Mouse (Mus musculus): Measurements from ENCODE around the gene Nom1.
A peak's percentile ranks its signal among the peaks of the same experiment; 100 is the strongest.
"Not testable (repeated sequence)": the region's sequence is repeated elsewhere in the genome, so short reads cannot be mapped to it uniquely, and the experiment has no call there.

Gene Nom1

DNA sequence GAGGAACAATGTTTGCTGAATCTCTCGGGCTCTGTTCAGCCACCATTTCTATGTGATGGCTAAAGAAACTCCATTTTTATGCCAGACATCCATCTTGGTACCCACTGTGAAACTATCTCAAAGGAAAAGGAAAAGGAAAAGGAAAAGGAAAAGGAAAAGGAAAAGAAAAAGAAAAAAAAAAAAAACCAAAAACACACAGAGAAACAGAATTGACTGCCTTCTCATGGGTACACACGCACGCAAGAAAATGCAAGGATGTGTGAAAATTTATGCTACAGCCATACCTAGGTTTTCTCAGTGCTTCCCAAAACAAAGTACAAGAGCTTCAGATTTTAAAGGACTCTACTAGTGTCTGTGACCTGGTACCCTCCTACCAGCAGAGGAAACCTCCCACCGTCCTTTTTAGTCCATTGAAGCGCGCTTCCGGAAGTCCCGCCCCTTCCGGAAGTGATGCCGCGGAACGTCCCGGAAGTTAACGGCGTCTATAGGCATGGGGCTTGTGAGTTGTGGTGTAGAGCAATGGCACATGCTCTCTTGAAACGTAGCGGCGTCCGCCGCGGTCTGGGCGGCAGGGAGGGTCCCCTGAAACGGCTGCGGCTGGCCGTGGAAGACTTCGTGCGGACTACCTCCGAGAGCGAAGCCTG is at the start of gene Nom1:
Gene Nom1 (plus strand): TSS at position 437 of the 644 bp plus-strand sequence.
- DNase-seq (ENCODE audit: low spot score) = peak; percentile 80

DNA sequence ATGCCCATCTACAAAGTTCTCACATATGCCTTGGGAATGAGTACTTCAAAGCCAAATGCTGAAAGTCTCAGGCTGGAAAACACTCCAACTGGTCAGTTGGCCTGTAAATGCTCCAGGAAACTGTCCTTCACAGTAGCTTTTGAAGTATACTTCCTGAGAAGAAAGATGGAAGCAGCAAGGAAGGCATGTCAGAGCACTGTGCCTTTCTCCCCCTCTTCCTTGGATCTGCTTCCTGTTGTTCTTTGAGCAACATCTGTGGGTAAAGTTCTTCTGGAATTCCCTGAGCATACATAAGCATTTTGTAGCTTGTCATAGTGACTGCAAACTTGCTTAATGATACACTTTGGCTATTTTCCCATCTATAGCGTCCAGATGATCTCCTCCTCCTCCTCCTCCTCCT is 46.9 kb upstream of the Nom1 start:
- no peak for DNase-seq (ENCODE audit: low spot score)

DNA sequence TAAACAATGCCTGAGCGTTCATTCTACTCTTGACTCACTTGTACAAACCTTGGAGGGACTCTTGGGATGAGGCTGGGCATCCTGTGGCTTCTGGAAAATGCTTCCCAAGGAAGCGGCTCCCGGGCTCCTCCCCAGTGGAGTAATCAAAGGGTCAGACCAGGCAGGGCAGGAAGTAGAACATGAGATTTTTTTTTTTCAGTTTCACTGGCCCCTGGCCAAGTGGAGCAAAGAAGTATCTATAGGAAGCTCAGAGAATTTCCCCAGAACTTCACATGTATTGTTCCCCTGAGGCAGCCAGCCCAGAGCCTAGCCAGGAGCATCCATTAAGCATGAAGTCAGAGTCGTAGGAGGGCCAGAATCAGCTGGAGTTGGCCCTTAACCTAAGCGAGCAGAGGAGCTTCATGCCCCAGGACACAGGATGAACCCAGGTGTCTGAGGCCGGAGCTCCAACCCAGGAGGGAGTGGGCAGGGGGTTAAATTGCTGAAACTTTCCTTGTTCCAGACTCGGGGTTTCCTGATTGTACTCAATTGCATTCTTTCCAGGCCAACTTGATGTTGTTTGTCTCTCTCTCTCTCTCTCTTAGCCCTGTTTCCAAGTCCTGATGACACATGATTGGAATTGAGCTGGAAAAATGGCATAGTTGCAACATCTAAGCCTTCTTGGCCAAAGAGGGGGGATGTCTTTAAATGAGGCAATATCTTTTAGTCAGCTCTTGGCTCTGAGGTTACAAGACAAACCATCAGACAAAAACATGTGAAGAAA is 46.1 kb upstream of the Nom1 start:
- no peak for DNase-seq (ENCODE audit: low spot score)

DNA sequence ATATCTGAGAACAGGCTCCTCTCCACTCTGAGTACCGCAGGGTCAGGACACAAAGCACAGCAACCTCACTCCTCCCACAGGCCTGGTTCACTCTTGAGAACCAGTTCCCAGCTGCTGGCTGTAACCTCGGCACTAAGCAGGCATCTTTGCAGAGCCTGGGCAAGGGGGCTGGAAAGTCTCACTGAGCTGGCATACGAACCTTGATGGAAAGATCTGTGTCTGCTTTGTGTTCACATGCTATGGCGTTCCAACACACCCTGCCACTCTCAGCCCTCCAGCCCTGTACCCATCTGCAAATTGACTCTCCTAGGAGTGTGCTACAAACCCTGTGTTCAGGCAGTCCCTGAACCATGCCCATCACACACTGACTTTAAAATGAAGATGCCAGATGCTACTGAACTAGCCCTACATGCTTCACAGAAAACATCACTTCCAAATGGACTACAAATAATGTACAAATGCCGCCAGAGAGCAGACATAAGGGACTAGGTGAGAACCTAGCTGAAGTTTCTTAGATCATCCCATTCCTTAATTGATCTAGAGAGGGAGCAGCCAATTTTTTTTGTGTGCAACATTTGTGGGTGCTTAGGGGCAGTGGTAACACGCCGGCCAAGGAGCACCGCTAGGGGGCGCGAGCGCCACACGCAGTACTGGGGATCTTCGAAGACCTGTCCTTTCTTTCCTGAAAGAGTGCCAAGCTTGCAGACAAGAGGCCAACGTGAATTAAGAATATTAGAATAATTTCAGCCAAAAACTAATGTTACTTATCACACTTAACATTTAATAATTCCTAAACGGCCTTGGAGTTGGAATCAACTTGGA is 45.3 kb upstream of the Nom1 start:
- peak; percentile 49 for DNase-seq (ENCODE audit: low spot score)

DNA sequence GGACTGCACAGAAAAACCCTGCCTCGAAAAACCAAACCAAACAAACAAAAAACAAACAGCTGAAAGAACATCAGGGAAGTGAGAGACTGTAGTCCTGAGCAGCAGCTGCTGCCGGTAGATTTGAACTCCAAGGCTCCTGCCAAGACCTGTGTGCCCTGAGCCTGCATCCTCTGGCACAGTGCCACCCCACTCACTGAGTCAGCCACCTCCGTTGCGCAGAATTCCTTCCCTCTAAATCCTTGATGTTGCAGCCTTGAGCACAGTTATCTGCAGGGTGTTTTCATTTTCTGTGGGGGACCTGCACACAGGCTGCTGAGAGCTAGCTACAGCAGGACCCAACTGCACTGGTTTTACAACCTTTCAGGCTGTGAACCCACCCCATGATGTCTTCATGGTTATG is 36.0 kb upstream of the Nom1 start:
- DNase-seq (ENCODE audit: low spot score) = no peak

DNA sequence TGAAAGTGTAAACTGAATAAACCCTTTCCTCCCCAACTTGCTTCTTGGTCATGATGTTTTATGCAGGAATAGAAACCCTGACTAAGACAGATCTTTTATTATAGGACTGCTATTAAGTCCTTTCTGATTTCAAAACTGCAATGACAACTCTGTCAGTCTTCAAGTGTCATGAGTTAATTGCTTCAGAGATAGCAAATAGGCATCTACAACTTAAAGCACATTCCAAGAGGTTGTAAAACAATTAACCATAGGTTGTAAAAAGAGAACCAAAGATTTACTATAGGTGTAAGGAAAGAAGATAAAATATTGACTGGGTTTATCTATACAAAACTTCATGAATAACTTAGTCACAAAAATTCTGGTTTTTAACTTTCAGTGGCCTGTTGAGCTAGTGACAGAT is 23.6 kb upstream of the Nom1 start:
- no peak for DNase-seq (ENCODE audit: low spot score)

DNA sequence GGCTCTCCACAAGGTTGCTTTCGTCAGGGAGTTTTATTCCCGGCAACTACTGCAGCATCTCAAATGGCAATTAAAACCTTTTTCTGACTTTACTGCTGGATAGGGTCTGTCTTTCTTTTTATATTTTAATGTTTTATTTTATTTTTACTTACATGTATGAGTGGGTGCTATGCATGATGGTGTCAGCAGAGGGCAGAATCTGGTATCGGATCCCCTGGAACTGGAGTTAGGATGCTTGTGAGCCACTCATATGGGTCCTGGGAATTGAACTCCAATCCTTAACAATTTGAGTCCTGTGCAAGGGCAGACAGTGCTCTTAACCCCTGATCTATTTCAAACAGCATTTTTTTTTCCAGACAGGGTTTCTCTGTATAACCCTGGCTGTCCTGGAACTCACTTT is 21.4 kb upstream of the Nom1 start:
- DNase-seq (ENCODE audit: low spot score) = no peak

DNA sequence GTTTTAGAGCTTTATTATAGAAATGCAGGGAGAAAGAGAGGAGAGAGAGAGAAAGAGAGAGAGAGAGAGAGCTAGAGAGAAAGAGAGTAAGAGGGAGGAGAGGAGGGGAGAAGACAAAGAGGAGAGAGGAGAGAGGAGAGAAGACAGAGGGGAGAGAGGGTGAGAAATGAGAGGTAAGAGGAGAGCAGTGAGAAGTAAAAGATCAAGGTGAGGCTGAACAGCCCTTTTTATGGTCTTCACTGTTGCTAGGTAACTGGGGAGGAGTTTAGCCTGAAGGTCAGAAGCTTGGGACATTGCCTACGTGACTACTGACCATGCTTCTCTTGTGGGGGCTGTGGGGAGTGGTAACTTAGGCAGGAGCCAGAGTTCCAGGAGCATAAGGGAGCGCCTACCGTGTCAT is 11.1 kb upstream of the Nom1 start:
- not testable (repeated sequence) for DNase-seq (ENCODE audit: low spot score)

DNA sequence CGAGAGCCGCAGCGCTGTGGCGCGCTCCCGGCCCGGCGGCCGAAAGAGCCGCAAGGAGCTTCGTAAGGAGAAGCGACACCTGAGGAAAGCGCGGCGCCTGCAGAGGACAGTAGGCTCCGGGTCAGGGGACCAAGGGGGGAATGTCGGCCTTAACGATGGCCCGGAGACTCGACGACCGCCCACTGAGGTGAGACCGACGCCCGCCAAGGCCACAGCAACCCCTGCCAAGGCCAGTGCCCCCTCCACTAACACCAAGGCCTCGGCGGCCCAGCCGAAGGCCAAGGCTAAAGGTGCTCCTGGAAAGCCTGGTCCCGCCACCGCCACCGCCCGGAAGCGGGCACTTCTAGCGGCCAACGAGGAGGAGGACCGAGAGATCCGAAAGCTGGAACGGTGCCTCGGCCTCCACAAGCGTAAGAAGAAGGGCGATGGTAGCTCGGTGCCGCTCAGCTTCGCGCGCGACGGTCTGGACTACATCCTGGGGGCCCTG is 451 bp downstream of the Nom1 start:
- DNase-seq (ENCODE audit: low spot score) = no peak

DNA sequence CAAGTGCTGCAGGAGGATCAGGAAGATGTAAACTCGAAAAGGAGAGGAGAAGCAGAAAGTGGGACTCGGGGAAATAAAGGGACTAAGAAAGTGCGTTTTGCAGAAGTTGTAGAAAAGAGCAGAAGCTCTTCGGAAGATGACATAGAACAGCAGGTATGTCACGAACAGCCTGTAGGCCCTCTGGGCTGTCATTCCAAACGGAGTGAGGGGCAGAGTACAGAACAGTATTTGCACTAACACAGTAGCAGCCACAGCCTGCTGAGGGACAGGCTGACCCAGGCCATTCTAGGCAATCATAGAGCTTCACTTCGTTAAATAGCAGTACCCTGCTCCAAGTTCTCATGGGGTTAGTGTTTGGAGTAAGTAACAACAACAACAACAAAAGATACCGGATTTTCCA is 1.0 kb downstream of the Nom1 start:
- no peak for DNase-seq (ENCODE audit: low spot score)

DNA sequence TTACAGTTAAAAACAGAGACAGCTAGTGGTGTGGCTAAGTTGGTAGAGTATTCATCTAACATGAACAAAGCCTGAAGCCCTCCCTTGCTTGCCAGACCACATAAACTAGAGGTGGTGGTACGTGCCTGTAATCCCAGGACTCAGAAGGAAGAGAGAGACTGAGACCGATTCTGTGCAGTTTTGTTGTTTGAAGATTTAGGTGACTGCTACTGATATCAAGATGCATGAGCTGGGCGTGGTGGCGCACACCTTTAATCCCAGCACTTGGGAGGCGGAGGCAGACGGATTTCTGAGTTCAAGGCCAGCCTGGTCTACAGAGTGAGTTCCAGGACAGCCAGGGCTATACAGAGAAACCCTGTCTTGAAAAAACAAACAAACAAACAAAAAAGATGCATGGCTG is 2.3 kb downstream of the Nom1 start:
- not testable (repeated sequence) for DNase-seq (ENCODE audit: low spot score)

DNA sequence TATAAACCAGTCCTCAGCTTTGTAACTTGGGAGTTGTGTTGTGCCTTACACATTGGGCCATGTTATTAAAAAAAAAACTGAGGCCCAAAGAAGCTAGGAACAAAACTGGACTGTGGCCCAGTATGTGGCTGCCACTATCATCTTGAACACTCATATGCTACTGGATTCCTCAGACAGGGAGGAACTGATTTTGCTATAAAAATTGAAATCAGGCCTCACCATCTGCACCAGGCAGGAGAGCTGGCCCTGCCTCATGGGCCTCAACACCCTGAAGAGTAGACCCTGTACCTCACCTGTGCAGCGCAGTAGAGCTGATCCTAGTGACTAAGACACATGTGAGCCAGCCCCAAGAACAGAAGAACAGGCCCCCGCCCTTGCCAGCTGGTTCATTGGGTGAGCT is 10.8 kb downstream of the Nom1 start:
- DNase-seq (ENCODE audit: low spot score) = no peak

DNA sequence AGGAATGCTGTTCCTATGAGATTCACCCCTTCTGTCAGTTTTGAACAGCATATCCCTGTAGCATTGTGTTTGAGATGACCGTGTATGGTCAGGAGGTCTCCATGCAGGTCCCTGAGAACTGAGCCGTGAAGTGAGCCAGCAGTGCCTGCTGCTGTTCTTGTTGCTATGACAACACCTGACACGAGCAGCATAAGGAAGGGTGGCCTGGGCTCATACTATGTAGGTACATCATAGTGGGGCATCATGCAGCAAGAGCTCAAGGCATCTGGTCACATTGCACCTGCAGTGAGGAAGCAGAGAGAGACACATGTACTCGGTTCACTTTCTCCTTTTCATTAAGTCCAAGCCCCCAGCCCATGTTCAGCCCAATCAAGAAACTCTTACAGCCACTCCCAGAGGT is 17.9 kb downstream of the Nom1 start:
- no peak for DNase-seq (ENCODE audit: low spot score)

DNA sequence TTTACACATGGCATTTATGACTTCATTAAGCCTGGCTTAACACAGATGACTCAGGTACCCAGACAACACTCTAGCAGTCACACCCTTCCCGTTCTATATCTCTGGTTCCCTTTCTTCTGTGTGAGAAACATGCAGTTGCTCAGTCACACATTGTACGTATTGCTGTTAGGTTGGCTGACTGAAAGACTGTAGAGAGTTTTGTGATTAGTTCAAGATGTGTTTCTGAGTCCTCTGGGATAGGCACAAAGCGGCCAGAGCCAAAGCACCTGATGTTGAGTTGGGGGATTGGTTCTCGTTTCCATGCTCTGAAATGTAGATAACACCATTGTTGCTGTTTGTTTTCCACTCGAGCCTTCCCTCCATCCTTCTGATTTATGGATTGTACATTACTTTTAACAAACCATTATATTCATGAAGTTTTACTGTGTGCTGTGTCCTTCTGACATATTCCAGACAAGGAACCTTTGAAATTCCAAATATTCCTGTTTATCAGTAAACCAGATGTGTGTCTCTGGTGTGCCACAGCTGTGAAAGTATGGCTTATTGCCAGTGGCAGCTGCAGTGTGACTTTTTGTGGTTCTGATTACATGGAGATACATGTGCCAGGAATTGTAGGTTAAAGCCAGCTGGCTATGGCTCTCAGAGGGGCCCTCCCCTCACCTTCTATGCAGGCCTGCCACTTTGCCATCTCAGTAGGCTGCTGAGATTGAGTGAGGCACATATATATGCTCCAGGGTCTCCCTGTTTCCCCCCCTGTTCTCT is 22.6 kb downstream of the Nom1 start:
- no peak for DNase-seq (ENCODE audit: low spot score)

DNA sequence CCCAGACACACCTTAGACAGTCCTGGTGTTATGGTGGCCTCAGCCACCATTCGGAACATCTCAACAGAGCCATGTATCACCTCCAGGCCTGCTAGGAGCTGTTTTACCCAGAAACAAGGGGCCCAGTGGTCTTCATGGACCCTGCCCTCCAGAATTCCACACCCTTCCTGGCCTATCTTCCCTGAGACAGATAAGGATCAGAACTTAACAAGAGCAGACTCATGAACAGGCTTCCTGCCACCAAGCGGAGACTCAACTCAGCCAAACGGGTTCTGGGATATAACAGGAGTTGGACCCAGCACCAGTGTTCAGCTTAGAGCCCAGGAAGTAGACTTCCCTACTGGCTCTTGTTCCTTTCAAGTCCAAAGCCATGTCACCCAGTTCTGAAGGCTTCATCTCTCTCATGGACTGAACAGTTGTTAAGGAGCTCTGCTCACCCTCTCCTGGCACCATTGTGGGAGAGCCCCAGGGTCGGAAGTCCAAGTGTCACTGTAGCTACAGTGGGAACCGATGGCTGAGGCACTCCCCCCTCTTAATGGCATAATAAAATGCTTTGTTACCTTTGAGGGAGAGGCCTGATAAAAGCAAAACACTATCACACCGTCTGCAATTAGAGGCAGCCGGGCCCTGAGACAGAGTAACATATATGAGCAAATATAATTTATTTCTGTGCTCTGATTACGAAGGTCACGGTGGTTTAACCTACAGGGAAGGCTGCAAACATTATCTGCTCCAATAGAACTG is 28.7 kb downstream of the Nom1 start:
- DNase-seq (ENCODE audit: low spot score) = no peak

DNA sequence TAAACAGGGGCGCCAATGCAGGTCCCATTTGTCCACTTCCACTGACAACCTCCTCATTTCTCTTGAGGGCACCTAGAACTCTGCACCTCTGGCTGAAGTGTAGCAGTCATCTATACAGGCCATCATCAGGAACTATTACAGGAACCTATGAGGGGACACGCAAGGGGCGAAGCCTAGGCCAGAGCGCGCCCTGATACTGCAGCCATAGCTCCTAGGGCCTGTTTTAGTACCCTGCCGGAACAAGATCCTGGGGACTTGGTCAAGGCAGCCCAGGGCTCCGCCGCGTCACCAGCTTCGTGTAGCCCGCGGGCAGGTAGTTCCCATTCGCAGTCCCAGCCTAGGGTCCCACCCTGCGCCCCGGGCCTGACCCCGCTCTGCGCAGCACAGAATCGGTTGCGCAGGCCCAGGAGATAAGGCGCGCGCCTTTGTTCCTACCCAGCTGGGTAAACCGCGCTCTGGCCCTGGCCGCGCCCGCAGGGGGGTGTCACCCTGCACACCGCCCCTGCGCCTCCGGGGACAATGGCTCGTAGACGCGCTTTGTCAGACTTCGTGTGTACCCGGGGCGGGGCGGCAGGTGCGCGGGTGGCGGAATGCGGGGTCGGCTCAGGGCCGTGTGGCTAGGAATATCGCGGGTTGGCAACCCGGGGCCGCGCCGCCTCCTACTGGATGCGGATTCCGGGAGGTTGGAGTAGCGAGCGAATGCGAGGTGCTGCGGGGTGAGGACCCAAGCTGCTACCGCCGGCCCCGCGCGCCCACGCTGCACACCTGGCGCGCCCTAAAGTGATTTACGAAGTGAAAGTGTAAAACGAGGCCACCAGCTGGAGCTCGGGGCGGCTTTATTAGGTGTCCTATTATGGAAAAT is 33.3 kb downstream of the Nom1 start:
- DNase-seq (ENCODE audit: low spot score) = no peak

DNA sequence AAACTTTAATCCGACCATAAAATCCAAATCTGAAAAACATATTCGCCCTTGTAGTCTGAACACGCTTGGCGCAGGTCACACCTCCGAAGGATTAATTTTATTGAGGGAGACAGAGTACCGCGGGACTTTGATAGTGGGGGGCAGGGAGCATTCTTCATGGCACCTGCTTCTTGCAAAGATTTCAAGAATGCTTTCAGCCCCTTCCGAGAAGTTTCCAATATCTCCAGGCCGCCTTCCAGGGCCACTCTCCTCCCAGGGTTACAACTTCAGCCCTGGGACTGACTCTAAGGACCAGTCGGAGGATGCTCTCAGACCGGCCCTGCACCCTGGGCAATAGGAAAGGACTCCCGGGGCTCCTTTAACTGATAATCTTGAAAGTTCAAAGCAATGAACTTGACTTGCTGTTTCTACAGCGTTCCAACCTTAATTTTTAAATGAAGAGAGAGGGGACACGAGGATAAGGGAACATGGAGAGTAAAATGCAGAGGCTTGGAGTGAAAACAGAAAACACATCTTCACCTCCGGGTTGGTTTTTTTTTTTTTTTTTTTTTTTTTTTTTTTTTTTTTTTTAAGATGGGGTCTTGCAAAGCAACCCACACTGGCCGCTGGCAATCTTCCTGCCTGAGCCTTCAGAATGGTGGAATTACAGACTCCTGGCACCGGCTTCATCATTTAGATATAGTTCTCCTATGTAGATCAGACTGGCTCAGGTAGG is 34.0 kb downstream of the Nom1 start:
- DNase-seq (ENCODE audit: low spot score) = no peak

DNA sequence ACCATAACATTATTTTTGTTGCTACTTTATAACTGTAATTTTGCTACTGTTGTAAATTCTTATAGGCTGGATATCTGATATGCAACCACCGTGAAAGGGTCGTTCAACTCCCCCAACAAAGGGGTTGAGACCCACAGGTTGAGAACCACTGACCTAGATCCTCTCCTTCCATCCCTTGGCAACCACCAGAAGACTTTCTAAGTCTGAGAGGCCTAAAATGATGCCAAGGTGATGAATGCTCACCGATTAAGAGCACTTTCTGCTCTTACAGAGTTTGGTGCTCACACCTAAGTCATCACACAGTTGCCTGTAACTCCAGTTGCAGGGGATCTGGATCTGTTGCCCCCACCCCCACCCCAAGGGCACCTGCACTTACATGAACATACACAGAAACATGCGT is 35.0 kb downstream of the Nom1 start:
- DNase-seq (ENCODE audit: low spot score) = no peak

DNA sequence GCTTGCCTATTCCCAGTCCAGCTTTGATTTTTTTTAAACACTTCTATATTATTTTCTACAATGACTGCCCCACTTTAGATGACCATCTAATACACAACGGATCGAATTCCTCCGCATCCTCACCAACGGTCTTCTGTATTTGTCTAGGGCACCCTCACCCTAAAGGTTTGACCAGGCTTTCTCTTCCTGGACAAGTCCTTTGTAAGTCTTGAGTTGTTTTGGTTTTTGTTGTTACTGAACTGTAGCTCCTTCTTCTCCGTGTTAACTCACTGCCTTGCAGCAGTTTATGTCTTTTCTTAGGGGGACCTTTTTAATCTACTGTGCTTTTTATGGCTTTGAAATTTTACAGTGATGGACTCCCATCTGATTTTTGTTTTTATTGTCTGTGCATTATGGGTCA is 35.8 kb downstream of the Nom1 start:
- DNase-seq (ENCODE audit: low spot score) = no peak
